Mouse (Mus musculus): ENCODE measurements around the gene Auh.

The Auh gene

GRCm38 (mm10) chr13:52878823-52879222 is 50.7 kb downstream of the Auh start:
- no peak for DNase-seq (ENCODE audit: low spot score)

GRCm38 (mm10) chr13:52875541-52876325 is 53.7 kb downstream of the Auh start:
- DNase-seq (ENCODE audit: low spot score) = no peak

GRCm38 (mm10) chr13:52875089-52875488 is 54.4 kb downstream of the Auh start:
- DNase-seq (ENCODE audit: low spot score) = no peak

- no peak for DNase-seq (ENCODE audit: low spot score)
Measured at GRCm38 (mm10) chr13:52874338-52874737, 55.1 kb downstream of the Auh start.

GRCm38 (mm10) chr13:52873923-52874322 is 55.6 kb downstream of the Auh start:
- no peak for DNase-seq (ENCODE audit: low spot score)

- DNase-seq (ENCODE audit: low spot score) = no peak
Measured at GRCm38 (mm10) chr13:52866005-52866792, 63.3 kb downstream of the Auh start.

- no peak for DNase-seq (ENCODE audit: low spot score)
Measured at GRCm38 (mm10) chr13:52863436-52863835, 66.0 kb downstream of the Auh start.

GRCm38 (mm10) chr13:52860006-52860685 is 69.3 kb downstream of the Auh start:
- DNase-seq (ENCODE audit: low spot score) = no peak

GRCm38 (mm10) chr13:52859065-52859820 is 70.2 kb downstream of the Auh start:
- no peak for DNase-seq (ENCODE audit: low spot score)

- DNase-seq (ENCODE audit: low spot score) = no peak
Measured at GRCm38 (mm10) chr13:52858373-52858772, 71.1 kb downstream of the Auh start.

- no peak for DNase-seq (ENCODE audit: low spot score)
Measured at GRCm38 (mm10) chr13:52857781-52858180, 71.7 kb downstream of the Auh start.

GRCm38 (mm10) chr13:52853536-52853935 is 75.9 kb downstream of the Auh start:
- DNase-seq (ENCODE audit: low spot score) = no peak

- DNase-seq (ENCODE audit: low spot score) = no peak
Measured at GRCm38 (mm10) chr13:52851886-52852285, 77.6 kb downstream of the Auh start.

GRCm38 (mm10) chr13:52850024-52850723 is 79.3 kb downstream of the Auh start:
- DNase-seq (ENCODE audit: low spot score) = no peak

GRCm38 (mm10) chr13:52849394-52849801 is 80.1 kb downstream of the Auh start:
- DNase-seq (ENCODE audit: low spot score) = no peak

- no peak for DNase-seq (ENCODE audit: low spot score)
Measured at GRCm38 (mm10) chr13:52847481-52847880, 82.0 kb downstream of the Auh start.

GRCm38 (mm10) chr13:52847071-52847470 is 82.4 kb downstream of the Auh start:
- no peak for DNase-seq (ENCODE audit: low spot score)

- DNase-seq (ENCODE audit: low spot score) = no peak
Measured at GRCm38 (mm10) chr13:52845618-52846017, 83.9 kb downstream of the Auh start.

- no peak for DNase-seq (ENCODE audit: low spot score)
Measured at GRCm38 (mm10) chr13:52843536-52844178, 85.8 kb downstream of the Auh start.

- no peak for DNase-seq (ENCODE audit: low spot score)
Measured at GRCm38 (mm10) chr13:52836231-52836630, 93.2 kb downstream of the Auh start.

- DNase-seq (ENCODE audit: low spot score) = no peak
Measured at GRCm38 (mm10) chr13:52834591-52834990, 94.9 kb downstream of the Auh start.
